Mouse (Mus musculus) hindbrain, embryonic 16.5 days (tissue): ENCODE data around the gene Rorb. TPM values are rescaled to one million over a fixed set of nuclear protein-coding genes. Genes with fewer than 3 reads are reported as not detected.

Source experiments
- ATAC-seq: fragments of 200-750 bp; cut with Nextera tagmentation; 2 replicates; pipeline ENCODE4 v1.8.0; 2017; ENCODE audit warnings: moderate TSS enrichment, moderate library complexity
- H3K27ac ChIP-seq: fragments of 300-500 bp; sonication (generic); 2 replicates; pipeline ENCODE4 v1.5.1; 2014; ENCODE audit warnings: low read depth, mild to moderate bottlenecking, control low read depth, low read length, moderate library complexity
- H3K27me3 ChIP-seq: fragments of 300-500 bp; sonication (generic); replicated peaks from 2 replicates; pipeline ENCODE4 v1.6.1; 2014; ENCODE audit warnings: low read length; ENCODE audit not compliant: control insufficient read depth, insufficient read depth
- H3K36me3 ChIP-seq: fragments of 300-500 bp; sonication (generic); 2 replicates; pipeline ENCODE4 v1.6.1; 2014; ENCODE audit warnings: mild to moderate bottlenecking, low read length, moderate library complexity, mixed read lengths; ENCODE audit not compliant: control insufficient read depth, insufficient read depth
- H3K4me1 ChIP-seq: fragments of 300-500 bp; sonication (generic); 2 replicates; pipeline ENCODE4 v1.6.1; 2014; ENCODE audit warnings: low read depth, low read length; ENCODE audit not compliant: control insufficient read depth, insufficient read depth
- H3K4me2 ChIP-seq: fragments of 300-500 bp; sonication (generic); 2 replicates; pipeline ENCODE4 v1.6.1; 2014; ENCODE audit warnings: mild to moderate bottlenecking, low read length, control low read depth, moderate library complexity
- H3K4me3 ChIP-seq: fragments of 300-500 bp; sonication (generic); 2 replicates; pipeline ENCODE4 v1.5.1; 2014; ENCODE audit warnings: mild to moderate bottlenecking, low read length, control low read depth, moderate library complexity
- H3K9ac ChIP-seq: fragments of 300-500 bp; sonication (generic); 2 replicates; pipeline ENCODE4 v1.6.1; 2014; ENCODE audit warnings: low read depth, mild to moderate bottlenecking, control low read depth, low read length, moderate library complexity
- H3K9me3 ChIP-seq: fragments of 300-500 bp; sonication (generic); 2 replicates; pipeline ENCODE4 v1.6.1; 2014; ENCODE audit warnings: mild to moderate bottlenecking, low read length, moderate library complexity; ENCODE audit not compliant: control insufficient read depth
- whole genome bisulfite sequencing: fragments of 180-500 bp; shearing (Covaris S2); extraction: QIAGEN DNeasy Blood & Tissue Kit; methylation state at CpG from one replicate; pipeline ENCODE4 v1.1.7; 2014; 5-methylcytosine and 5-hydroxymethylcytosine counted together
- polyA plus RNA-seq: library from polyadenylated mRNA; unstranded; fragments of >200 nt; fragmentation: Nextera tagmentation; extraction: Ambion mirVana; gene quantifications from 2 replicates; pipeline ENCODE4 v1.2.1, GENCODE M21; 2015

The Rorb gene
- polyA plus RNA-seq: 13.1 and 14.9 TPM in 2 replicates

- no peaks in the 10 kb centered on the region for H3K9me3 ChIP-seq
- peak within 1 kb of the TSS; percentile 66 for H3K9ac ChIP-seq
- peak within 1 kb of the TSS; percentile 71 for H3K27ac ChIP-seq
- peaks cover 7% of the 10 kb centered on the region for H3K4me1 ChIP-seq
- ATAC-seq: peak; percentile 96
- H3K4me3 ChIP-seq: peak within 1 kb of the TSS; percentile 48
- H3K36me3 ChIP-seq: no peaks in the 10 kb centered on the region
- H3K27me3 ChIP-seq: no peaks in the 10 kb centered on the region; the same call in none of the 2 replicates
- WGBS: under 1% methylated on average over 25 of the region's 25 CpGs
- peak within 1 kb of the TSS; percentile 81 for H3K4me2 ChIP-seq
Measured at GRCm38 (mm10) chr19:19110793-19111427, at the start of gene Rorb. Gene Rorb (minus strand): TSS chr19:19111196.

- Histone ChIP-seq H3K36me3 (no peaks in the 10 kb centered on the region), H3K9ac (no peak overlapping the region), H3K9me3 (no peaks in the 10 kb centered on the region), H3K4me2 (no peak overlapping the region), H3K4me1 (no peaks in the 10 kb centered on the region), H3K4me3 (no peak overlapping the region), H3K27me3 (no peaks in the 10 kb centered on the region), H3K27ac (no peak overlapping the region)
- no peak for ATAC-seq
- WGBS: 65% methylated on average over 6 of the region's 6 CpGs
Measured at GRCm38 (mm10) chr19:19148847-19149246, 37.9 kb upstream of the Rorb start.

GRCm38 (mm10) chr19:19144447-19144846 is 33.5 kb upstream of the Rorb start:
- no peak for ATAC-seq
- no peaks in the 10 kb centered on the region for H3K36me3 ChIP-seq
- no peaks in the 10 kb centered on the region for H3K9me3 ChIP-seq
- no peaks in the 10 kb centered on the region for H3K27me3 ChIP-seq
- no peaks in the 10 kb centered on the region for H3K4me1 ChIP-seq
- no peak overlapping the region for H3K9ac ChIP-seq
- H3K4me2 ChIP-seq: no peak overlapping the region
- no peak overlapping the region for H3K27ac ChIP-seq
- no peak overlapping the region for H3K4me3 ChIP-seq
- 94% methylated on average over 4 of the region's 4 CpGs for WGBS

GRCm38 (mm10) chr19:19136856-19137255 is 25.9 kb upstream of the Rorb start:
- H3K9ac ChIP-seq: no peak overlapping the region
- WGBS: 34% methylated on average over 2 of the region's 2 CpGs
- H3K27me3 ChIP-seq: no peaks in the 10 kb centered on the region
- H3K36me3 ChIP-seq: no peaks in the 10 kb centered on the region
- no peaks in the 10 kb centered on the region for H3K9me3 ChIP-seq
- no peaks in the 10 kb centered on the region for H3K4me1 ChIP-seq
- H3K27ac ChIP-seq: no peak overlapping the region
- H3K4me3 ChIP-seq: no peak overlapping the region
- 0 out of 2 replicates have a peak, but pooled peaks have one; percentile 64 for ATAC-seq
- H3K4me2 ChIP-seq: no peak overlapping the region

GRCm38 (mm10) chr19:19135838-19136237 is 24.8 kb upstream of the Rorb start:
- H3K27ac ChIP-seq: no peak overlapping the region
- H3K9ac ChIP-seq: no peak overlapping the region
- no peaks in the 10 kb centered on the region for H3K27me3 ChIP-seq
- H3K4me2 ChIP-seq: no peak overlapping the region
- H3K9me3 ChIP-seq: no peaks in the 10 kb centered on the region
- H3K36me3 ChIP-seq: no peaks in the 10 kb centered on the region
- no peak for ATAC-seq
- H3K4me3 ChIP-seq: no peak overlapping the region
- H3K4me1 ChIP-seq: no peaks in the 10 kb centered on the region
- 88% methylated on average over 2 of the region's 2 CpGs for WGBS

GRCm38 (mm10) chr19:19122324-19122723 is 11.3 kb upstream of the Rorb start:
- Histone ChIP-seq H3K4me2 (no peak overlapping the region), H3K36me3 (no peaks in the 10 kb centered on the region), H3K4me1 (no peaks in the 10 kb centered on the region), H3K27me3 (no peaks in the 10 kb centered on the region), H3K4me3 (no peak overlapping the region), H3K9me3 (no peaks in the 10 kb centered on the region), H3K9ac (no peak overlapping the region), H3K27ac (no peak overlapping the region)
- 41% methylated on average over 2 of the region's 2 CpGs for WGBS
- no peak for ATAC-seq

GRCm38 (mm10) chr19:19112180-19112579 is 1.2 kb upstream of the Rorb start:
- 56% methylated on average over 4 of the region's 4 CpGs for WGBS
- Histone ChIP-seq H3K9me3 (no peaks in the 10 kb centered on the region), H3K36me3 (no peaks in the 10 kb centered on the region), H3K9ac (no peak overlapping the region), H3K27ac (no peak overlapping the region), H3K4me2 (no peak overlapping the region), H3K4me3 (no peak overlapping the region), H3K4me1 (peaks cover 7% of the 10 kb centered on the region), H3K27me3 (no peaks in the 10 kb centered on the region; the same call in none of the 2 replicates)
- no peak for ATAC-seq

- no peaks in the 10 kb centered on the region for H3K9me3 ChIP-seq
- H3K27ac ChIP-seq: peak overlapping the region; percentile 48; the same call in 1 of the 2 replicates
- peak overlapping the region; percentile 48 for H3K4me3 ChIP-seq
- H3K36me3 ChIP-seq: no peaks in the 10 kb centered on the region
- H3K9ac ChIP-seq: peak overlapping the region; percentile 66
- WGBS: 3% methylated on average over 12 of the region's 12 CpGs
- H3K4me1 ChIP-seq: peaks cover 7% of the 10 kb centered on the region
- peak; percentile 0 for ATAC-seq
- H3K4me2 ChIP-seq: peak overlapping the region; percentile 81
- no peaks in the 10 kb centered on the region; the same call in none of the 2 replicates for H3K27me3 ChIP-seq
Measured at GRCm38 (mm10) chr19:19111428-19112170, 603 bp upstream of the Rorb start.

GRCm38 (mm10) chr19:19110011-19110768 is 806 bp downstream of the Rorb start:
- H3K9ac ChIP-seq: peak overlapping the region; percentile 66
- no peaks in the 10 kb centered on the region for H3K36me3 ChIP-seq
- peak overlapping the region; percentile 48 for H3K4me3 ChIP-seq
- peaks cover 7% of the 10 kb centered on the region for H3K4me1 ChIP-seq
- ATAC-seq: peak; percentile 67
- H3K9me3 ChIP-seq: no peaks in the 10 kb centered on the region
- H3K4me2 ChIP-seq: peak overlapping the region; percentile 81
- H3K27ac ChIP-seq: peak overlapping the region; percentile 71
- under 1% methylated on average over 49 of the region's 49 CpGs for WGBS
- H3K27me3 ChIP-seq: no peaks in the 10 kb centered on the region; the same call in none of the 2 replicates
